Mouse (Mus musculus) layer of hippocampus, postnatal 36 days (tissue): ENCODE results near the gene Gm49345. TPM values are rescaled to one million over a fixed set of nuclear protein-coding genes. Genes with fewer than 3 reads are reported as not detected.
"Not testable (repeated sequence)": the region's sequence is repeated elsewhere in the genome, so short reads cannot be mapped to it uniquely, and the experiment has no call there.

Experiments used
- DNase-seq, 2 experiments: peaks; one replicate each; pipeline ENCODE4 v3.0.0; 2022
- total RNA-seq, 2 experiments: library from RNA; stranded (reverse); gene quantifications; 2 replicates each; pipeline ENCODE4 v1.2.3; 2021

The Gm49345 gene
- 1 to 10 TPM in 1 of 2 experiments, under 1 TPM in 1; 0.20 to 1.8 TPM for total RNA-seq

GRCm38 (mm10) chr13:67637294-67638007 is at the start of gene Gm49345, which contains the start of gene Zfp729a:
Gm49345 (minus strand) TSS chr13:67637769.
Zfp729a (minus strand) TSS chr13:67637791.
- DNase-seq: peak; percentile 79 to 81

- no peak for DNase-seq
These were observed 49.4 kb upstream of the Gm49345 start, which contains the start of gene Zfp738 for GRCm38 (mm10) chr13:67686971-67687370. Zfp738 (minus strand) TSS chr13:67687071.

- DNase-seq: not testable (repeated sequence)
These were observed 46.3 kb upstream of the Gm49345 start for GRCm38 (mm10) chr13:67683841-67684240.

- DNase-seq: peak; percentile 85 to 86
These were observed 45.6 kb upstream of the Gm49345 start for GRCm38 (mm10) chr13:67682959-67683735.

- no peak for DNase-seq
These were observed 37.3 kb upstream of the Gm49345 start for GRCm38 (mm10) chr13:67674902-67675301.

GRCm38 (mm10) chr13:67652496-67652895 is 14.9 kb upstream of the Gm49345 start:
- DNase-seq: no peak

- DNase-seq: no peak
These were observed 27.5 kb downstream of the Gm49345 start for GRCm38 (mm10) chr13:67610108-67610507.

- peak; percentile 81 to 86 for DNase-seq
These were observed 28.3 kb downstream of the Gm49345 start, which contains the start of gene Zfp729b for GRCm38 (mm10) chr13:67609066-67609876. Zfp729b (minus strand) TSS chr13:67609707.

GRCm38 (mm10) chr13:67572591-67573189 is 64.9 kb downstream of the Gm49345 start:
- DNase-seq: no peak

- no peak for DNase-seq
These were observed 83.8 kb downstream of the Gm49345 start, which contains the start of gene Zfp748 for GRCm38 (mm10) chr13:67553730-67554129. Zfp748 (minus strand) TSS chr13:67553830.

- DNase-seq: peak; percentile 88 to 89
These were observed 84.8 kb downstream of the Gm49345 start for GRCm38 (mm10) chr13:67552505-67553346.

GRCm38 (mm10) chr13:67545941-67546340 is 91.6 kb downstream of the Gm49345 start:
- no peak for DNase-seq

Other genes with a start within 250 kb of the Gm49345 start
- 1 to 10 TPM; 2.4 TPM for gene Zfp429, start 237.9 kb downstream of the Gm49345 start, total RNA-seq
- 1 to 10 TPM; 2.5 to 2.9 TPM for gene Zfp459, start 216.4 kb downstream of the Gm49345 start, total RNA-seq
- 10 to 100 TPM; 14.3 to 15.7 TPM for gene Zfp874a, start 186.1 kb downstream of the Gm49345 start, total RNA-seq
- 10 to 100 TPM; 18.4 to 20.2 TPM for gene Zfp874b, start 153.5 kb downstream of the Gm49345 start, total RNA-seq
- gene Zfp58, start 137.2 kb downstream of the Gm49345 start, total RNA-seq: 1 to 10 TPM; 8.3 to 8.4 TPM
- 1 to 10 TPM in 1 of 2 experiments, not detected in 1; 1.2 TPM for gene Gm26965, start 111.6 kb downstream of the Gm49345 start, total RNA-seq
- 10 to 100 TPM; 23.8 to 24.5 TPM for gene Zfp87, start 111.6 kb downstream of the Gm49345 start, total RNA-seq
- gene Zfp748, start 83.9 kb downstream of the Gm49345 start, total RNA-seq: 10 to 100 TPM in 1 of 2 experiments, 1 to 10 TPM in 1; 9.9 to 10.8 TPM
- 10 to 100 TPM in 1 of 2 experiments, 1 to 10 TPM in 1; 8.2 to 10.3 TPM for gene Zfp729b, start 28.1 kb downstream of the Gm49345 start, total RNA-seq
- 1 to 10 TPM; 8.9 to 9.0 TPM for gene Zfp729a, start within 50 bp of the Gm49345 start, total RNA-seq
- 10 to 100 TPM; 23.5 to 28.6 TPM for gene Zfp738, start 49.3 kb upstream of the Gm49345 start, total RNA-seq
- 10 to 100 TPM; 12.5 to 14.6 TPM for gene Zfp65, start 91.4 kb upstream of the Gm49345 start, total RNA-seq
- 1 to 10 TPM; 5.9 to 6.6 TPM for gene Zfp85, start 117.5 kb upstream of the Gm49345 start, total RNA-seq
- gene Zfp493, start 141.9 kb upstream of the Gm49345 start, total RNA-seq: 1 to 10 TPM; 4.3 to 5.5 TPM
- 1 to 10 TPM; 7.4 to 9.1 TPM for gene Zfp273, start 176.0 kb upstream of the Gm49345 start, total RNA-seq
- gene Gm10037, start 193.3 kb upstream of the Gm49345 start, total RNA-seq: 10 to 100 TPM; 12.7 to 14.2 TPM
- gene BC048507, start 225.6 kb upstream of the Gm49345 start, total RNA-seq: not detected